Mouse (Mus musculus): Measurements from ENCODE around the gene Tmc8. TPM values are rescaled to one million over a fixed set of nuclear protein-coding genes. Genes with fewer than 3 reads are reported as not detected.

Gene Tmc8
- 0.49 TPM for polyA plus RNA-seq (2021)

- TF ChIP-seq CTCF (IDR thresholded peaks at IDR 0.05): no peak
- ATAC-seq: no peak
- in situ Hi-C loops (cut with MboI; ENCODE audit: low pct_unique_long_range_greater_than_20kb): loop anchor here (10.0 kb wide), 1 partner anchor 397 kb away; no protein-coding TSS in a partner anchor
- ChIA-PET CTCF (interaction anchor here (1.3 kb wide), 1 partner anchor 72 kb away, joined by 3 read pairs; no protein-coding TSS in a partner anchor), POLR2A (interaction anchor here (0.6 kb wide), 1 partner anchor 724 kb away, joined by 4 read pairs; no protein-coding TSS in a partner anchor)
- H3K27me3 ChIP-seq: no peaks in the 10 kb centered on the region
- DNase-seq (ENCODE audit: low read depth, low spot score): no peak
These were observed at the start of gene Tmc8, which contains the start of gene Tmc6 for GRCm38 (mm10) chr11:117781993-117782704. Gene Tmc8, plus strand, starts transcription at chr11:117782076. Gene Tmc6, minus strand, starts transcription at chr11:117782198.

- ATAC-seq (no peak), DNase-seq (ENCODE audit: low read depth, low spot score) (no peak)
- CTCF ChIA-PET: no interaction called here
- H3K27me3 ChIP-seq: no peaks in the 10 kb centered on the region
- in situ Hi-C loops (cut with MboI; ENCODE audit: low pct_unique_long_range_greater_than_20kb): no loop called here
- POLR2A ChIA-PET: no interaction called here
- TF ChIP-seq CTCF (IDR thresholded peaks at IDR 0.05): no peak
These were observed 45.7 kb upstream of the Tmc8 start for GRCm38 (mm10) chr11:117736037-117736689.

DNA sequence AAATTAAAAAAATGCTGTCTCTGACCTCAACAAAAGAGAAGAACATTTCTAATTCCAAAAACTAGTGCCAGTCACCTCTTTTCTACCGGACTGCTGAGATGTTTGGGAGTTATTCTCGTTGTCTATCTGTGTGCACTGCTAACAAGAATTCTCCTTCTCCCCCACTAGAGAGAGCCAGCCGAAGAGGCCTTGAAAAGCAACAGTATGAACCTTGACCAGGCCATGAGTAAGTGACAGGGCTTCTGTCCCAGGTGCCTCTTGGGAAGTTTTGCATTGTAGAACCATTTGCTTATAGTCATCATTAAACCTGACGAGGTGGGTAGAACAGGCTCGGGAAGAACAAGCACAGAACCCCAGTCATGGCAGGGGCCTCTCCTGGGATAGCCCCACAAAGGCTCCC, 43.8 kb upstream of the Tmc8 start:
- CTCF ChIA-PET: no interaction called here

GRCm38 (mm10) chr11:117741128-117741527, 40.7 kb upstream of the Tmc8 start:
- CTCF ChIA-PET: interaction anchor here (1.0 to 1.4 kb wide), 2 partner anchors 11 to 32 kb away, joined by 3 to 4 read pairs; no protein-coding TSS in a partner anchor
- in situ Hi-C loops (cut with MboI; ENCODE audit: low pct_unique_long_range_greater_than_20kb): no loop called here
- TF ChIP-seq CTCF (IDR thresholded peaks at IDR 0.05): no peak
- H3K27me3 ChIP-seq: no peaks in the 10 kb centered on the region
- ATAC-seq: no peak
- POLR2A ChIA-PET: interaction anchor here (0.7 kb wide), 1 partner anchor 361 kb away, joined by 4 read pairs; no protein-coding TSS in a partner anchor
- DNase-seq (ENCODE audit: low read depth, low spot score): no peak

More for the DNA sequence above, 43.8 kb upstream of the Tmc8 start:
- in situ Hi-C loops (cut with MboI; ENCODE audit: low pct_unique_long_range_greater_than_20kb): no loop called here
- ATAC-seq: no peak
- POLR2A ChIA-PET: no interaction called here
- H3K27me3 ChIP-seq: no peaks in the 10 kb centered on the region
- no peak for DNase-seq (ENCODE audit: low read depth, low spot score)
- TF ChIP-seq CTCF (IDR thresholded peaks at IDR 0.05): no peak

- ChIA-PET POLR2A (no interaction called here), CTCF (interaction anchor here (1.0 kb wide), 1 partner anchor 33 kb away, joined by 3 read pairs; no protein-coding TSS in a partner anchor)
- H3K27me3 ChIP-seq: no peaks in the 10 kb centered on the region
- TF ChIP-seq CTCF (IDR thresholded peaks at IDR 0.05): no peak
- ATAC-seq (no peak), DNase-seq (ENCODE audit: low read depth, low spot score) (no peak)
- in situ Hi-C loops (cut with MboI; ENCODE audit: low pct_unique_long_range_greater_than_20kb): no loop called here
These were observed 39.6 kb upstream of the Tmc8 start for GRCm38 (mm10) chr11:117742243-117742642.

DNA sequence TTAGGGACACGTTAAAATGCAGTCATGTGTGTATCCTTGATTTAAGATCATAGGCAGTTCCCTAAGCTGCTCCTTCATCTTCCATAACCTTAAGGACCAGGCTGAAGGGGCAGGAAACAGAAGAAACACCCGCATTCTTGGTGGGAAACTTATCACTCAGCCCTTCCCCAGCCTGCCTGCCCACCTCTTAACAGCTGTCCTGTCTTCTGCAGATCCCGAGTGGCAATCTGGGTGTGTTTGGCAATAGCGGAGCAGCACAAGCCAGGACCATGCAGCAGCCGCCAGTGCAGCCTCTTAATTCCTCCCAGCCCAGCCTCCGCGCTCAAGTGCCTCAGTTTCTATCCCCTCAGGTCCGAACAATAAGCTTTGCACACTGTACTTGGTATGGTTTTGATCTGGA, 39.2 kb upstream of the Tmc8 start:
- no peak for TF ChIP-seq CTCF (IDR thresholded peaks at IDR 0.05)
- no peaks in the 10 kb centered on the region for H3K27me3 ChIP-seq
- ATAC-seq (no peak), DNase-seq (ENCODE audit: low read depth, low spot score) (no peak)
- POLR2A ChIA-PET: no interaction called here
- in situ Hi-C loops (cut with MboI; ENCODE audit: low pct_unique_long_range_greater_than_20kb): no loop called here
- CTCF ChIA-PET: no interaction called here

GRCm38 (mm10) chr11:117743454-117744030, 38.3 kb upstream of the Tmc8 start:
- H3K27me3 ChIP-seq: no peaks in the 10 kb centered on the region
- TF ChIP-seq CTCF (IDR thresholded peaks at IDR 0.05): no peak
- ChIA-PET CTCF (no interaction called here), POLR2A (no interaction called here)
- ATAC-seq (no peak), DNase-seq (ENCODE audit: low read depth, low spot score) (no peak)
- in situ Hi-C loops (cut with MboI; ENCODE audit: low pct_unique_long_range_greater_than_20kb): no loop called here

GRCm38 (mm10) chr11:117748628-117749027, 33.2 kb upstream of the Tmc8 start:
- ATAC-seq: no peak
- no peak for TF ChIP-seq CTCF (IDR thresholded peaks at IDR 0.05)
- in situ Hi-C loops (cut with MboI; ENCODE audit: low pct_unique_long_range_greater_than_20kb): no loop called here
- DNase-seq (ENCODE audit: low read depth, low spot score): no peak
- no peaks in the 10 kb centered on the region for H3K27me3 ChIP-seq
- ChIA-PET POLR2A (no interaction called here), CTCF (interaction anchor here (1.2 to 1.5 kb wide), 2 partner anchors 14 to 39 kb away, joined by 4 read pairs; no protein-coding TSS in a partner anchor)

GRCm38 (mm10) chr11:117749414-117749813, 32.5 kb upstream of the Tmc8 start:
- ChIA-PET CTCF (interaction anchor here (1.2 to 1.5 kb wide), 2 partner anchors 15 to 40 kb away, joined by 4 read pairs; no protein-coding TSS in a partner anchor), POLR2A (no interaction called here)
- no peaks in the 10 kb centered on the region for H3K27me3 ChIP-seq
- ATAC-seq (no peak), DNase-seq (ENCODE audit: low read depth, low spot score) (no peak)
- TF ChIP-seq CTCF (IDR thresholded peaks at IDR 0.05): no peak
- in situ Hi-C loops (cut with MboI; ENCODE audit: low pct_unique_long_range_greater_than_20kb): no loop called here

DNA sequence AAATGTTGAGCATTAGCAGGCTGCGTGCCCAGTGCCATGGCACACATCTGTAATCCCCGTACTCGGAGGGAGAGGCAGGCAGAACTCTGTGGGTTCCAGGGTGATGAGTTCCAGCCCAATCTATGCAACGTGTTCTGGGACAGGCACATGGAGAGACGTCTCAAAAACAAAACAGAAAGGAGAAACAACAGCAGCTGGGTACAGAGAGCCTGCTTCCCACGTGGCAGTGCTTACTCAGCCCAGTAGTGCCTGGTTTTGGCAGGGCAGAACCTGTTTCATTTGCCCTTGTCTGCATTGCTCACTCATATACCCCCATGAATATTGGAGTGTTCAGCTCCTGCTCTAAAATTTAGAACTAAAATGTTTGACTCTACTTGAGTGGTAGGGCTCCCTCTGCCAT, 30.3 kb upstream of the Tmc8 start:
- no peaks in the 10 kb centered on the region for H3K27me3 ChIP-seq
- ATAC-seq (no peak), DNase-seq (ENCODE audit: low read depth, low spot score) (no peak)
- in situ Hi-C loops (cut with MboI; ENCODE audit: low pct_unique_long_range_greater_than_20kb): no loop called here
- no peak for TF ChIP-seq CTCF (IDR thresholded peaks at IDR 0.05)
- POLR2A ChIA-PET: no interaction called here
- CTCF ChIA-PET: interaction anchor here (0.8 kb wide), 1 partner anchor 23 kb away, joined by 3 read pairs; no protein-coding TSS in a partner anchor

GRCm38 (mm10) chr11:117755891-117756290, 26.0 kb upstream of the Tmc8 start:
- ATAC-seq (no peak), DNase-seq (ENCODE audit: low read depth, low spot score) (no peak)
- no peak for TF ChIP-seq CTCF (IDR thresholded peaks at IDR 0.05)
- no peaks in the 10 kb centered on the region for H3K27me3 ChIP-seq
- CTCF ChIA-PET: no interaction called here
- in situ Hi-C loops (cut with MboI; ENCODE audit: low pct_unique_long_range_greater_than_20kb): no loop called here
- POLR2A ChIA-PET: no interaction called here

Measured in Patski (cell line).